Mouse (Mus musculus): ENCODE measurements at regions not wholly inside any gene's neighbourhood (a gene's known extent, or its start where the extent isn't known, plus 50 kb on each side); places are given as distances from the start of the nearest gene placed in this dataset.

GRCm38 (mm10) chr10:117542886-117543695 is 86.2 kb upstream of the Cpm start:
- no peak for TF ChIP-seq GATA4 (IDR thresholded peaks at IDR 0.05; ENCODE audit: insufficient replicate concordance, low read length)

GRCm38 (mm10) chr10:117542351-117542750 is 86.9 kb upstream of the Cpm start:
- no peak for TF ChIP-seq GATA4 (IDR thresholded peaks at IDR 0.05; ENCODE audit: insufficient replicate concordance, low read length)

- no peak for TF ChIP-seq GATA4 (IDR thresholded peaks at IDR 0.05; ENCODE audit: insufficient replicate concordance, low read length)
Measured at GRCm38 (mm10) chr10:117541487-117541886, 87.8 kb upstream of the Cpm start.

- no peak for TF ChIP-seq GATA4 (IDR thresholded peaks at IDR 0.05; ENCODE audit: insufficient replicate concordance, low read length)
Measured at GRCm38 (mm10) chr10:117540747-117541398, 88.4 kb upstream of the Cpm start.

GRCm38 (mm10) chr10:117540112-117540594 is 89.1 kb upstream of the Cpm start:
- TF ChIP-seq GATA4 (IDR thresholded peaks at IDR 0.05; ENCODE audit: insufficient replicate concordance, low read length), result no peak

- TF ChIP-seq GATA4 (IDR thresholded peaks at IDR 0.05; ENCODE audit: insufficient replicate concordance, low read length), result no peak
Measured at GRCm38 (mm10) chr10:117539532-117539931, 89.8 kb upstream of the Cpm start.

GRCm38 (mm10) chr10:117538725-117539124 is 90.6 kb upstream of the Cpm start:
- no peak for TF ChIP-seq GATA4 (IDR thresholded peaks at IDR 0.05; ENCODE audit: insufficient replicate concordance, low read length)

- TF ChIP-seq GATA4 (IDR thresholded peaks at IDR 0.05; ENCODE audit: insufficient replicate concordance, low read length), result no peak
Measured at GRCm38 (mm10) chr10:117536769-117537599, 92.3 kb upstream of the Cpm start.

GRCm38 (mm10) chr10:117535843-117536242 is 93.5 kb upstream of the Cpm start:
- TF ChIP-seq GATA4 (IDR thresholded peaks at IDR 0.05; ENCODE audit: insufficient replicate concordance, low read length), result no peak

GRCm38 (mm10) chr10:117534992-117535719 is 94.1 kb upstream of the Cpm start:
- TF ChIP-seq GATA4 (IDR thresholded peaks at IDR 0.05; ENCODE audit: insufficient replicate concordance, low read length), result no peak

- TF ChIP-seq GATA4 (IDR thresholded peaks at IDR 0.05; ENCODE audit: insufficient replicate concordance, low read length), result no peak
Measured at GRCm38 (mm10) chr10:117534478-117534877, 94.8 kb upstream of the Cpm start.

- no peak for TF ChIP-seq GATA4 (IDR thresholded peaks at IDR 0.05; ENCODE audit: insufficient replicate concordance, low read length)
Measured at GRCm38 (mm10) chr10:117533541-117534386, 95.5 kb upstream of the Cpm start.

GRCm38 (mm10) chr10:117532750-117533540 is 96.4 kb upstream of the Cpm start:
- no peak for TF ChIP-seq GATA4 (IDR thresholded peaks at IDR 0.05; ENCODE audit: insufficient replicate concordance, low read length)

Data from liver, adult (tissue).